Mouse (Mus musculus) CH12.LX (cell line): ENCODE measurements around the gene Zc3hc1. TPM values are rescaled to one million over a fixed set of nuclear protein-coding genes. Genes with fewer than 3 reads are reported as not detected.

Experiments used
- DNase-seq: peaks from one replicate; pipeline ENCODE4 v3.0.0-alpha.2; 2013; ENCODE audit errors: extremely low read depth
- H3K27ac ChIP-seq: 2 replicates; pipeline ENCODE4 v1.5.1; 2012; ENCODE audit warnings: low read depth, mild to moderate bottlenecking, control low read depth, moderate library complexity; ENCODE audit not compliant: insufficient read depth
- H3K27me3 ChIP-seq: replicated peaks from 2 replicates; pipeline ENCODE3; 2012; ENCODE audit warnings: inconsistent platforms
- H3K36me3 ChIP-seq, 2 experiments: replicated peaks in 1 of 2; 2 replicates each; pipeline versions ENCODE3 to v1.6.1; 2012; ENCODE audit warnings: inconsistent platforms in 1 of 2, low read length in 1 of 2, mild to moderate bottlenecking in 1 of 2, mixed read lengths in 1 of 2, moderate library complexity in 1 of 2; ENCODE audit not compliant: control insufficient read depth in 1 of 2, insufficient read depth in 1 of 2
- H3K4me1 ChIP-seq, 2 experiments: 2 replicates each; pipeline ENCODE4 v1.6.1; 2012; ENCODE audit warnings: inconsistent platforms in 1 of 2, moderate library complexity in 1 of 2; ENCODE audit not compliant: insufficient read depth in 2 of 2, control insufficient read depth in 1 of 2
- H3K4me2 ChIP-seq: 2 replicates; pipeline ENCODE4 v1.6.1; 2012; ENCODE audit warnings: low read depth, mild to moderate bottlenecking, control low read depth; ENCODE audit not compliant: poor library complexity, insufficient read depth, severe bottlenecking
- H3K4me3 ChIP-seq, 3 experiments: fragments of 150-350 bp in 1 of 3; sonication (generic) in 1 of 3; replicated peaks in 1 of 3; 2 replicates each; pipeline versions ENCODE3 to v1.5.1; 2011 to 2012; ENCODE audit warnings: low read depth in 2 of 3, low read length in 2 of 3, mild to moderate bottlenecking in 2 of 3, moderate library complexity in 2 of 3, control low read depth in 1 of 3, improper control_type of control experiment in 1 of 3, inconsistent platforms in 1 of 3, mixed read lengths in 1 of 3; ENCODE audit not compliant: poor library complexity in 1 of 3
- H3K79me2 ChIP-seq: replicated peaks from 2 replicates; pipeline ENCODE4 v1.6.1; 2012; ENCODE audit warnings: mild to moderate bottlenecking, moderate library complexity; ENCODE audit not compliant: control insufficient read depth, poor library complexity, insufficient read depth, severe bottlenecking; ENCODE audit errors: extremely low read depth
- H3K9ac ChIP-seq: 2 replicates; pipeline ENCODE4 v1.6.1; 2012; ENCODE audit warnings: low read depth, mild to moderate bottlenecking, control low read depth, moderate library complexity; ENCODE audit not compliant: insufficient read depth
- H3K9me3 ChIP-seq: replicated peaks from 2 replicates; pipeline ENCODE3; 2012; ENCODE audit warnings: low read length, inconsistent platforms, mixed read lengths
- CHD1 ChIP-seq: IDR thresholded peaks from 2 replicates; pipeline ENCODE4 v1.6.1; 2012; ENCODE audit warnings: low read depth, low read length, improper control_type of control experiment, inconsistent platforms
- CHD2 ChIP-seq: IDR thresholded peaks from 2 replicates; pipeline ENCODE4 v1.6.1; 2011; ENCODE audit warnings: low read length, improper control_type of control experiment
- ELF1 ChIP-seq: IDR thresholded peaks from 2 replicates; pipeline ENCODE4 v1.6.1; 2014; ENCODE audit warnings: low read depth, mild to moderate bottlenecking, inconsistent platforms, low read length, improper control_type of control experiment
- HCFC1 ChIP-seq: IDR thresholded peaks from 2 replicates; pipeline ENCODE4 v1.6.1; 2012; ENCODE audit warnings: low read depth, mild to moderate bottlenecking, inconsistent platforms, low read length, improper control_type of control experiment
- IRF4 ChIP-seq: IDR thresholded peaks from 2 replicates; pipeline ENCODE4 v1.6.1; 2014; ENCODE audit warnings: low read depth, mild to moderate bottlenecking, inconsistent platforms, low read length, improper control_type of control experiment
- KAT2A ChIP-seq: IDR thresholded peaks from 2 replicates; pipeline ENCODE4 v1.6.1; 2012; ENCODE audit warnings: low read length, improper control_type of control experiment, inconsistent platforms; ENCODE audit not compliant: insufficient replicate concordance
- MAX ChIP-seq: IDR thresholded peaks from 2 replicates; pipeline ENCODE4 v1.6.1; 2011; ENCODE audit warnings: low read length, improper control_type of control experiment
- MAZ ChIP-seq: IDR thresholded peaks from 2 replicates; pipeline ENCODE4 v1.6.1; 2012; ENCODE audit warnings: low read depth, mild to moderate bottlenecking, inconsistent platforms, low read length, improper control_type of control experiment, moderate library complexity
- MEF2A ChIP-seq: IDR thresholded peaks from 2 replicates; pipeline ENCODE4 v1.6.1; 2014; ENCODE audit warnings: low read depth, mild to moderate bottlenecking, inconsistent platforms, low read length, improper control_type of control experiment, borderline replicate concordance
- MYC ChIP-seq: IDR thresholded peaks from 2 replicates; pipeline ENCODE4 v1.6.1; 2011; ENCODE audit warnings: low read depth, mild to moderate bottlenecking, improper control_type of control experiment, low read length
- NELFE ChIP-seq: IDR thresholded peaks from 2 replicates; pipeline ENCODE4 v1.6.1; 2011; ENCODE audit warnings: low read depth, low read length, improper control_type of control experiment
- RAD21 ChIP-seq: IDR thresholded peaks from 2 replicates; pipeline ENCODE4 v1.6.1; 2011; ENCODE audit warnings: low read depth, mild to moderate bottlenecking, low read length, improper control_type of control experiment, moderate library complexity
- RCOR1 ChIP-seq: conservative IDR thresholded peaks from 2 replicates; pipeline ENCODE4 v1.6.1; 2012; ENCODE audit warnings: low read depth, mild to moderate bottlenecking, inconsistent platforms, low read length, improper control_type of control experiment
- TBP ChIP-seq: conservative IDR thresholded peaks from 2 replicates; pipeline ENCODE4 v1.6.1; 2011; ENCODE audit warnings: low read depth, low read length, improper control_type of control experiment
- TCF12 ChIP-seq: IDR thresholded peaks from 2 replicates; pipeline ENCODE4 v1.6.1; 2014; ENCODE audit warnings: low read depth, mild to moderate bottlenecking, inconsistent platforms, low read length, improper control_type of control experiment
- UBTF ChIP-seq: IDR thresholded peaks from 2 replicates; pipeline ENCODE4 v1.6.1; 2012; ENCODE audit warnings: low read depth, mild to moderate bottlenecking, inconsistent platforms, low read length, improper control_type of control experiment, moderate library complexity
- USF2 ChIP-seq: conservative IDR thresholded peaks from 2 replicates; pipeline ENCODE4 v1.6.1; 2011; ENCODE audit warnings: low read depth, low read length, improper control_type of control experiment
- ZKSCAN1 ChIP-seq: IDR thresholded peaks from 2 replicates; pipeline ENCODE4 v1.6.1; 2012; ENCODE audit warnings: low read depth, inconsistent platforms, low read length, improper control_type of control experiment, borderline replicate concordance
- ZNF384 ChIP-seq: IDR thresholded peaks from 2 replicates; pipeline ENCODE4 v1.6.1; 2012; ENCODE audit warnings: low read depth, low read length, improper control_type of control experiment, inconsistent platforms
- dilution Hi-C: fragments of 300-500 bp; cut with MboI; formaldehyde crosslinking; loops from 2 replicates; pipeline ENCODE4 v1.14.3; 2020; ENCODE audit warnings: low sequenced_read_pairs; ENCODE audit not compliant: extremely low pct_unique_long_range_greater_than_20kb, extremely low pct_ligation_motif_present
- in situ Hi-C: fragments of 300-500 bp; cut with MboI; formaldehyde crosslinking; loops from 3 replicates; pipeline ENCODE4 v1.14.3; 2019; ENCODE audit warnings: low sequenced_read_pairs, low pct_ligation_motif_present, low pct_unique_long_range_greater_than_20kb, mixed read lengths
- polyA plus RNA-seq: library from polyadenylated mRNA; unstranded; fragments of >175 nt; gene quantifications from 2 replicates; pipeline ENCODE4 v1.2.1, GENCODE M21; 2012; ENCODE audit warnings: low read depth; ENCODE audit not compliant: insufficient read length
- total RNA-seq, 2 experiments: library from RNA; depleted of rRNA; stranded (reverse); fragments of 300-350 nt in 1 of 2; fragments of >200 nt in 1 of 2; gene quantifications; 2 replicates each; pipeline ENCODE4 v1.2.3; 2012 to 2014

The Zc3hc1 gene
- total and polyA plus RNA-seq, 3 experiments = 59.5 to 89.5 (median 80.2) TPM

- Histone ChIP-seq H3K4me2 (no peak overlapping the region), H3K27me3 (no peaks in the 10 kb centered on the region), H3K4me3 (no peak overlapping the region), H3K27ac (no peak overlapping the region), H3K36me3 (no peaks in the 10 kb centered on the region), H3K9ac (no peak overlapping the region), H3K9me3 (peaks cover 6% of the 10 kb centered on the region), H3K79me2 (no peaks in the 10 kb centered on the region), H3K4me1 (peaks cover 9 to 10% of the 10 kb centered on the region in 2 experiments)
- dilution Hi-C loops = no loop called here
- in situ Hi-C loops = no loop called here
- DNase-seq = no peak
- no peak for TF ChIP-seq CHD2
- no peak for TF ChIP-seq NELFE
- TF ChIP-seq TBP = no peak
- TF ChIP-seq IRF4 = no peak
- no peak for TF ChIP-seq UBTF
- no peak for TF ChIP-seq RAD21
- no peak for TF ChIP-seq MAX
- no peak for TF ChIP-seq HCFC1
These were observed 50.5 kb downstream of the Zc3hc1 start for GRCm38 (mm10) chr6:30340231-30340873.

- Histone ChIP-seq H3K4me2 (no peak overlapping the region), H3K4me1 (peaks cover 9 to 10% of the 10 kb centered on the region in 2 experiments), H3K36me3 (no peaks in the 10 kb centered on the region), H3K9ac (no peak overlapping the region), H3K9me3 (peaks cover 6% of the 10 kb centered on the region), H3K79me2 (no peaks in the 10 kb centered on the region), H3K27ac (no peak overlapping the region), H3K27me3 (no peaks in the 10 kb centered on the region), H3K4me3 (no peak overlapping the region)
- dilution Hi-C loops (no loop called here), in situ Hi-C loops (no loop called here)
- DNase-seq = no peak
- TF ChIP-seq IRF4 (no peak), CHD2 (no peak), ZKSCAN1 (no peak), RCOR1 (no peak), ELF1 (no peak), KAT2A (no peak), MAZ (no peak), MEF2A (no peak), MYC (no peak), TBP (no peak), TCF12 (no peak), USF2 (no peak), UBTF (no peak), ZNF384 (no peak), CHD1 (no peak)
These were observed 53.9 kb downstream of the Zc3hc1 start for GRCm38 (mm10) chr6:30336912-30337311.
